Mouse (Mus musculus): ENCODE measurements around the gene Syne1. TPM values are rescaled to one million over a fixed set of nuclear protein-coding genes. Genes with fewer than 3 reads are reported as not detected.

Syne1 gene
- polyA plus RNA-seq, 1 experiment from 2014 or later = 2.4 TPM

DNA sequence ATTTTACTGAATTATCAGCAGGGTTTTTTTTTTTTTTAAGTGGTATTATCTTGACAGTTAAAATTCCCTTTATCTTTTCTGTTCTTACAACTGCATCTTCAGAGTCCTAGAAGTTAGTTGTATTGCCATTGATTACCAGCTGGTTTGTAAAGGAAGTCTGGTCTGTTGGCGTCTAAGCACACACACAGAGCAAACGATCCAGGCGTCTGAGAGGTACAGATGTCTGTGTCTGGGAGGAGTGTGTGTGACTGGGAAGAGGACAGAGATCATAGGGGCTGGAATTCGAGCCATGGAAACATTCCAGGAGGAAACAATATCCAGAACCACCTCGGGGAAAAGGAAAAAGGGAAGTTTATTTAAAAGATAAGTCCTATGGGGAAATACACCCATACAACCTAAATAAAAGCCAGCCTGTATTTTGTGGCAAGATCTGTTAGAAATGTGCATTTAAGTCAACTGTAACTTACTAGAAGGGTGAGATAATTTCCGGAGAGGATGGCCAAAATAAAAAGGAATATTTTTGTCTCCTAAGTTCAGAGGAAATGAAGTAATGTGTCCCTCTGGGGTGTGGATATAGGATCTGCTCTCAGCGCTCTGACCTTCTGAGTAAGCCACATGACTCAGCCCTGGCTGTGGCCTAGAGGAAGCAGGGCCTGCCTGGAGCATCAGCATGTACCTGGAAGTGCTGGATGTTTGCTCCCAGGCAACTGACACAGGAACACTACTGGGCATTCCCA lies 343.2 kb downstream of the Syne1 start:
- H3K4me2 ChIP-seq (ENCODE audit: low read depth, low read length, severe bottlenecking) = no peak overlapping the region
- 52% methylated on average over 7 of the region's 7 CpGs for WGBS
- no peaks in the 10 kb centered on the region for H3K9me3 ChIP-seq (ENCODE audit: control insufficient read depth, low read length)
- ATAC-seq (replicated peaks; ENCODE audit: low FRiP score) = no peak
- H3K9ac ChIP-seq (ENCODE audit: low read length) = no peak overlapping the region
- H3K27me3 ChIP-seq (ENCODE audit: control insufficient read depth, insufficient read depth, low read length) = no peaks in the 10 kb centered on the region
- no peak for DNase-seq (ENCODE audit: low spot score)
- no peak overlapping the region for H3K27ac ChIP-seq (ENCODE audit: low read depth, low read length)
- H3K4me3 ChIP-seq (ENCODE audit: low read depth, low read length) = no peak overlapping the region
- H3K36me3 ChIP-seq (ENCODE audit: control insufficient read depth, insufficient read depth, low read length) = no peaks in the 10 kb centered on the region
- no peaks in the 10 kb centered on the region for H3K4me1 ChIP-seq (replicated peaks; ENCODE audit: control insufficient read depth, insufficient read depth, low read length)

DNA sequence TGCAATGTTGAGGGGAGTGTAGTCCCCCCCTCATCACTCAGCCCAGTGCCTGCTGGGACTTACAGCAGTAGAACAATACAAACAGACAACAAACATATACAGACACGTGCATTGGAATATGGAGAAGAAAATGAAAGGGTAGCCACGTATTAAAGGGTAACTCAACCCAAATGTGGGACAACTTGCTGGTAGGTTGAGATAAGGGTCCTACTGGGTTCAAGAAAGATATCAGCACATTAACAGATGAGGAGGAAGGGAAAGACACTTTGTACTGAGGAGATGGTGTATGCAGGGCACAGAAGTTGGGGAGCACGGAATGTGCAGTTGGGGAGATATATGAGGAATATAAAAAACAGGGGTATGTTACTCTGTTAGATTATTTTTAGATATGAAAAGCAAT lies 345.3 kb downstream of the Syne1 start:
- H3K4me1 ChIP-seq (replicated peaks; ENCODE audit: control insufficient read depth, insufficient read depth, low read length) = no peaks in the 10 kb centered on the region
- no peaks in the 10 kb centered on the region for H3K36me3 ChIP-seq (ENCODE audit: control insufficient read depth, insufficient read depth, low read length)
- no peak overlapping the region for H3K4me2 ChIP-seq (ENCODE audit: low read depth, low read length, severe bottlenecking)
- 93% methylated on average over 3 of the region's 3 CpGs for WGBS
- ATAC-seq (replicated peaks; ENCODE audit: low FRiP score) = no peak
- no peak overlapping the region for H3K27ac ChIP-seq (ENCODE audit: low read depth, low read length)
- DNase-seq (ENCODE audit: low spot score) = no peak
- H3K27me3 ChIP-seq (ENCODE audit: control insufficient read depth, insufficient read depth, low read length) = no peaks in the 10 kb centered on the region
- no peaks in the 10 kb centered on the region for H3K9me3 ChIP-seq (ENCODE audit: control insufficient read depth, low read length)
- no peak overlapping the region for H3K9ac ChIP-seq (ENCODE audit: low read length)
- H3K4me3 ChIP-seq (ENCODE audit: low read depth, low read length) = no peak overlapping the region

DNA sequence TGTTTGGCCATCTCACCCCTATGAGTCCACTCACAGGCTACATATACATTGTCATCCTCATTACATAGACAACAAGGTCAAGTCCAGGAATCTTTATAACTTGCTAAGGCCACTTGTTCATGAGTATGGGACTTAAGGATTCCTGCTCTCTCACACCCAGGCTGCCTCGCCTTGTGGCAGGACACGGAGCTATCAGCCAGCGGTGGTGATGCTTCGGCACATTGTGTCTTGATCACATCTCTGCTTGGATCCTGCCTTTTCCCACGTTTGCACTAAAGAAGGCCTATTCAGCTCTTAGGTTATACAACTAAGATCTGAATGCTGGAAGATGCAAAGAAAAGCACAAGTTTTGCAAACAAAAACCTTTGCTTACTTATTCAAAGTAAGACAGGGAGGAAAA lies 345.7 kb downstream of the Syne1 start:
- DNase-seq (ENCODE audit: low spot score) (no peak), ATAC-seq (replicated peaks; ENCODE audit: low FRiP score) (no peak)
- Histone ChIP-seq H3K27ac (ENCODE audit: low read depth, low read length) (no peak overlapping the region), H3K4me2 (ENCODE audit: low read depth, low read length, severe bottlenecking) (no peak overlapping the region), H3K27me3 (ENCODE audit: control insufficient read depth, insufficient read depth, low read length) (no peaks in the 10 kb centered on the region), H3K4me1 (replicated peaks; ENCODE audit: control insufficient read depth, insufficient read depth, low read length) (no peaks in the 10 kb centered on the region), H3K4me3 (ENCODE audit: low read depth, low read length) (no peak overlapping the region), H3K9me3 (ENCODE audit: control insufficient read depth, low read length) (no peaks in the 10 kb centered on the region), H3K36me3 (ENCODE audit: control insufficient read depth, insufficient read depth, low read length) (no peaks in the 10 kb centered on the region), H3K9ac (ENCODE audit: low read length) (no peak overlapping the region)
- WGBS = 86% methylated on average over 5 of the region's 5 CpGs

DNA sequence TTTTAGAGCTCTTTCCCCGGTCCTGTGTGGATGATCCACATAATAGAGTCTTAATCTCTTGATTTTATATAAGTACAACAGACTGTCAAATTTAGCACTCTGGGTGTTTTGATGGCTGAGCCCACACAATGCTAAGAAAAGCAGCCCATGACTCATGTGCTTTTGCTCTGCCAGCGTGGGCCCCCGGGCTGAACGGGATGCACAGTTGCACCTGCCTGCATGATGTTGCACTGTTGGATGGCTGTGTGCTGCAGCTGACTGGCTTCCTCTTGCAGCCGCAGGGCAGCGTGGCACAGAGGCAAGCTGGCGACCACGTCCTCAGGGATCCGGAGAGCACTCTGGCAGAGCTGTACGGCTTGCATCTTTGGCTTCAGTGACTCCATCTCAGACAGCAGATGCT lies 347.4 kb downstream of the Syne1 start:
- no peak overlapping the region for H3K4me2 ChIP-seq (ENCODE audit: low read depth, low read length, severe bottlenecking)
- no peaks in the 10 kb centered on the region for H3K9me3 ChIP-seq (ENCODE audit: control insufficient read depth, low read length)
- no peaks in the 10 kb centered on the region for H3K4me1 ChIP-seq (replicated peaks; ENCODE audit: control insufficient read depth, insufficient read depth, low read length)
- DNase-seq (ENCODE audit: low spot score) (no peak), ATAC-seq (replicated peaks; ENCODE audit: low FRiP score) (no peak)
- WGBS = 86% methylated on average over 10 of the region's 10 CpGs
- no peak overlapping the region for H3K9ac ChIP-seq (ENCODE audit: low read length)
- H3K27me3 ChIP-seq (ENCODE audit: control insufficient read depth, insufficient read depth, low read length) = no peaks in the 10 kb centered on the region
- no peak overlapping the region for H3K27ac ChIP-seq (ENCODE audit: low read depth, low read length)
- no peaks in the 10 kb centered on the region for H3K36me3 ChIP-seq (ENCODE audit: control insufficient read depth, insufficient read depth, low read length)
- H3K4me3 ChIP-seq (ENCODE audit: low read depth, low read length) = no peak overlapping the region

DNA sequence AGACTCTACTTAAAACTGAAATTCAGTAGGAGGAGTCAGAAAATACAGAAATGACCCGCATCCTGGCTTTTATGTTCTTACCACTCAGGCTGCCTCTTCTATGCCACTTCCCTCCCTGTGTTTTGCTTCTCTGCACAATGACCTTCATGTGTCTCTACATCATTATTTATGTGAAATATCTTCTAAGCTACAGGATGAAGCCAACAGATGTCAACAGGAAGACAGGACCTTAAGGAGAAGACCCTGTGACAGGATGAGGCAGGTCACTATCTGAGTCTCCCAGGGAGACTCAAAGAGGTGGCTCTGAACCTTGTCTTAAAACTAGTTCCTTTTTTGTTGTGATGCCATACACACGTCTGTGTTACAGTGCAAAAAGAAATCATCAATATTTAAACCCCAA lies 353.9 kb downstream of the Syne1 start:
- Histone ChIP-seq H3K36me3 (ENCODE audit: control insufficient read depth, insufficient read depth, low read length) (no peaks in the 10 kb centered on the region), H3K9me3 (ENCODE audit: control insufficient read depth, low read length) (no peaks in the 10 kb centered on the region), H3K4me1 (replicated peaks; ENCODE audit: control insufficient read depth, insufficient read depth, low read length) (no peaks in the 10 kb centered on the region), H3K4me2 (ENCODE audit: low read depth, low read length, severe bottlenecking) (no peak overlapping the region), H3K4me3 (ENCODE audit: low read depth, low read length) (no peak overlapping the region), H3K9ac (ENCODE audit: low read length) (no peak overlapping the region), H3K27ac (ENCODE audit: low read depth, low read length) (no peak overlapping the region), H3K27me3 (ENCODE audit: control insufficient read depth, insufficient read depth, low read length) (no peaks in the 10 kb centered on the region)
- DNase-seq (ENCODE audit: low spot score) (no peak), ATAC-seq (replicated peaks; ENCODE audit: low FRiP score) (no peak)
- 84% methylated on average over 2 of the region's 2 CpGs for WGBS

DNA sequence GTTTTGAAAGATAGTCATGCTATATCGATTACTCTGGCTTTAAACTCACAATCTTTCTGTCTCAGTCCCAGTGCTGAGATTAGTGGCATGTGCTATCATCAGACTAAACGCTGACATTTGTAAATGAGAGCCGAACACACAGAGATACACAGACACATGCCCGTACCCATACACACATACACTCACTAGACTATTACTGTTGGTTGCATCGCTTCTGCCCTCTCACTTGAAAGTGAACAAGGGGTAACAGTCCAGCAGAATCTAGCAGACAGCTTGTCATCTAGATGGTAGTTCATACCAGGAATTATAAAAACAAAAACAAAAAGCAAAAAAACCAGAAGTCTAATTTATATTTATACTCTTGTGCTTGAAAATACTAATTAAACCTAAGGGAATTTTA lies 355.0 kb downstream of the Syne1 start:
- Histone ChIP-seq H3K27me3 (ENCODE audit: control insufficient read depth, insufficient read depth, low read length) (no peaks in the 10 kb centered on the region), H3K27ac (ENCODE audit: low read depth, low read length) (no peak overlapping the region), H3K9ac (ENCODE audit: low read length) (no peak overlapping the region), H3K9me3 (ENCODE audit: control insufficient read depth, low read length) (no peaks in the 10 kb centered on the region), H3K4me2 (ENCODE audit: low read depth, low read length, severe bottlenecking) (no peak overlapping the region), H3K36me3 (ENCODE audit: control insufficient read depth, insufficient read depth, low read length) (no peaks in the 10 kb centered on the region), H3K4me3 (ENCODE audit: low read depth, low read length) (no peak overlapping the region), H3K4me1 (replicated peaks; ENCODE audit: control insufficient read depth, insufficient read depth, low read length) (no peaks in the 10 kb centered on the region)
- 93% methylated on average over 5 of the region's 5 CpGs for WGBS
- no peak for ATAC-seq (replicated peaks; ENCODE audit: low FRiP score)
- no peak for DNase-seq (ENCODE audit: low spot score)

DNA sequence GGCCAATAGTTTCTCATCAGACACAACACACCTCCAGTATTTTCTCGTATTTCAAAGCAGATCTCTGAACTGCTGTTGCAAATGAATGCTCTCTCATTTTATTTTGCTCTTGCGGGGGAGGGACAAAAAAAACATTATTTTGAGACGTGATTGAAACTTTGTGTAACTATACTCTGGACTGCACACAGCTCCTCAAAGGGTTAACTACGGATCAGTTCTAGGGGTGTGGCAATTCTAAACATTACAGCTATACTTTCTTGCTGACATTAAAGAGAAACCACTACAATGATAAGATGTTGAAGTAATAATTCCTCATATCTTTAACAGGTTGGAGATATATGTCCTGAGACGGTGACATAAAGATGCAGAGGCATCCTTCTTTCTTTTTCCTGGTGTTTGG lies 356.0 kb downstream of the Syne1 start:
- H3K4me1 ChIP-seq (replicated peaks; ENCODE audit: control insufficient read depth, insufficient read depth, low read length) = no peaks in the 10 kb centered on the region
- no peak overlapping the region for H3K9ac ChIP-seq (ENCODE audit: low read length)
- 76% methylated on average over 5 of the region's 5 CpGs for WGBS
- no peaks in the 10 kb centered on the region for H3K9me3 ChIP-seq (ENCODE audit: control insufficient read depth, low read length)
- no peak overlapping the region for H3K4me2 ChIP-seq (ENCODE audit: low read depth, low read length, severe bottlenecking)
- H3K4me3 ChIP-seq (ENCODE audit: low read depth, low read length) = no peak overlapping the region
- H3K27me3 ChIP-seq (ENCODE audit: control insufficient read depth, insufficient read depth, low read length) = no peaks in the 10 kb centered on the region
- DNase-seq (ENCODE audit: low spot score) (no peak), ATAC-seq (replicated peaks; ENCODE audit: low FRiP score) (no peak)
- no peaks in the 10 kb centered on the region for H3K36me3 ChIP-seq (ENCODE audit: control insufficient read depth, insufficient read depth, low read length)
- H3K27ac ChIP-seq (ENCODE audit: low read depth, low read length) = no peak overlapping the region

DNA sequence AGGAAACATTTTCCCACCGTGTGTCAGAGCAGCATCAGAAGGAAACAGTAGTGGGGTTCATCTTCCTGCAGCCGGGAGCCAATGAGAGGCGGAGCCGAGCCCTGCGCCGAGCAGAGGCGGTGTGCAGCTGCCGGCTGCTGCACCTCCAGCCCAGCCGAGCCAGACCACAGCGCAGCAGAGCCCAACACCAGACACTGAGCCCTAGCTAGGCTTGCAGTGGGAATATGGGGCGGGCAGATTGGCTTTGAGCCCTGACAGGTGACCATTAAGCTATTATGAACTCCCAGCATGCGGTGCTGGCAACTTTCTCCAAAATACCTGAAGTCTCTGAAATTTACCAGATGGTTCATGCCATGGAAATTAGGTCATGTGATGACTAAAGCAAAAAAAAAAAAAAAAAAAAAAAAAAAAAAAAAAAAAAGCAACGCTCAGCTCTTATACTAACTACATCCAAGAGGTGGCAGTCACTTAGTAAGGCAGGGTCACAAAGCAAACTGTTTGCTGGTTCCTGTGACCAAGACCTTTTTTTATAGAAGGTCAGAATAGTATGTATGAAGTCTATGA lies 356.5 kb downstream of the Syne1 start:
- DNase-seq (ENCODE audit: low spot score) (peak; percentile 84), ATAC-seq (replicated peaks; ENCODE audit: low FRiP score) (peak; percentile 99)
- peak overlapping the region; percentile 62 for H3K9ac ChIP-seq (ENCODE audit: low read length)
- no peaks in the 10 kb centered on the region for H3K9me3 ChIP-seq (ENCODE audit: control insufficient read depth, low read length)
- no peaks in the 10 kb centered on the region for H3K36me3 ChIP-seq (ENCODE audit: control insufficient read depth, insufficient read depth, low read length)
- H3K4me1 ChIP-seq (replicated peaks; ENCODE audit: control insufficient read depth, insufficient read depth, low read length) = no peaks in the 10 kb centered on the region
- H3K4me3 ChIP-seq (ENCODE audit: low read depth, low read length) = peak overlapping the region; percentile 40
- H3K4me2 ChIP-seq (ENCODE audit: low read depth, low read length, severe bottlenecking) = peak overlapping the region; percentile 59
- H3K27ac ChIP-seq (ENCODE audit: low read depth, low read length) = 0 out of 2 replicates have a peak overlapping the region, but pooled peaks have one; percentile 57
- no peaks in the 10 kb centered on the region for H3K27me3 ChIP-seq (ENCODE audit: control insufficient read depth, insufficient read depth, low read length)
- under 1% methylated on average over 13 of the region's 13 CpGs for WGBS
